Mouse (Mus musculus) stomach, postnatal 0 days (tissue): ENCODE data around the gene Ncoa3.

ENCODE experiments used
- CTCF ChIP-seq: IDR thresholded peaks from 2 replicates; pipeline ENCODE4 v1.5.1; 2016; ENCODE audit warnings: antibody characterized with exemption, low read depth, mild to moderate bottlenecking, moderate library complexity
- EP300 ChIP-seq: optimal IDR thresholded peaks from 2 replicates; pipeline ENCODE3; 2016; ENCODE audit warnings: antibody characterized with exemption

DNA sequence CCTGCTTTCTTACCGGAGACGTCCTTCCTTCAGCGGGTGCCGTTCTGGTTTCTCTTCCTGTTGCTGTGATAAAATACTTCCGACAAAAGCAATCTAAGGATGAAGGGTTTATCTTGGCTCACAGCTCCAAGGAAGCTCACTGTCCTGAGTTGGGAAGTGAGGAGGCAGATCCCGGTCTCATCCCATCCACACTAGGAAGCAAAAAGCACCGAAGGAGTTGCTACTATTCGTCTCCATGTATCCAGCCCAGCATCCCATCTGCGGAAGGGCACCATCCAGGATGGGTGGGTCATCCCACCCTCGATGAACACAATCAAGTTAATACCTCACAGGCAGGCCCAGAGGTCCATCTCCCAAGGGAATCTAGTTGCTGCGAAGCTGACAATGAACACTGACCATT is 6.9 kb upstream of the Ncoa3 start:
- no peak for TF ChIP-seq CTCF
- TF ChIP-seq EP300, result no peak
